Comparison of ENCODE assay signal across 9 mouse cellular contexts in the genomic region with DNA sequence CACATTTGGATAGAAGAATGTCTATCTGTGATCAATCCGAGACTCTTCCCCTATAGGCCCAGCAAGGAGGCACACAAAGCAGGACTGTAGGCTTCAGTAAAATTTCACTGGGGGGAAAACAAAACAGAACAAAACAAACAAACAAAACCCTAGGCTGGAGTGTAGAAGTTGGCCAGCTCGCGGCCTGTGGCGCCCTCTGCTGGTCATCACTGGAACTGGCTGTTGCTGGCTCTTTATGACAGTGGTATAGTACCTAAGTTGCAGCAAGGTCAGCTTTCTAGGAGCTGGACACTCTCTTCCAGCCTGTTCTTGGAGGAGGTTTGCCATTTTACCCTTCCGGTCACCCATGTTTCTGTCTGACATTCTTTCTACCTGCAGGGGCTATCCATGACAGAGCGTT. TPM values are rescaled to one million over a fixed set of nuclear protein-coding genes. Genes with fewer than 3 reads are reported as not detected.
A peak's percentile ranks its signal among the peaks of the same experiment; 100 is the strongest.
DNase-seq lines count a peak whose midpoint lies in the region; ATAC-seq and TF ChIP-seq lines count a peak whose summit lies in the region.
"Had no signal": no experiment of that assay in that cellular context is flagged by ENCODE, and none has a peak within 500 bp of the region (broad histone marks: within the 10 kb centered on the region; RNA-seq: fewer than 3 reads in every experiment).

No protein-coding gene starts in this region.

- TF ChIP-seq CTCF in liver, adult 2 months (IDR thresholded peaks at IDR 0.05; ENCODE audit: low read depth, low read length), result peak; percentile 96

- no peaks in the 10 kb centered on the region for H3K79me2 ChIP-seq in liver, adult 2 months (ENCODE audit: control insufficient read depth, insufficient read depth, low read length)

- no peak overlapping the region for H3K9ac ChIP-seq in intestine, embryonic 15.5 days
- no peak overlapping the region for H3K9ac ChIP-seq in liver, adult 2 months (ENCODE audit: low read depth, low read length)
- H3K9ac ChIP-seq: embryonic facial prominence, embryonic 13.5 days had no signal

- H3K27me3 ChIP-seq in intestine, embryonic 15.5 days (replicated peaks), result no peaks in the 10 kb centered on the region
- H3K27me3 ChIP-seq in liver, adult 2 months (ENCODE audit: control insufficient read depth, insufficient read depth, low read length), result no peaks in the 10 kb centered on the region

- H3K4me2 ChIP-seq in intestine, embryonic 15.5 days (replicated peaks), result no peak overlapping the region
- H3K4me2 ChIP-seq: embryonic facial prominence, embryonic 13.5 days had no signal

- H3K36me3 ChIP-seq in intestine, embryonic 15.5 days, result no peaks in the 10 kb centered on the region
- no peaks in the 10 kb centered on the region for H3K36me3 ChIP-seq in liver, adult 2 months (ENCODE audit: control insufficient read depth, insufficient read depth, low read length)
- H3K36me3 ChIP-seq: embryonic facial prominence, embryonic 13.5 days had no signal

- H3K4me3 ChIP-seq in intestine, embryonic 15.5 days (replicated peaks), result no peak overlapping the region
- H3K4me3 ChIP-seq in liver, adult 2 months (ENCODE audit: insufficient read depth, low read depth, low read length), result no peak overlapping the region
- H3K4me3 ChIP-seq: embryonic facial prominence, embryonic 13.5 days had no signal

- ATAC-seq in intestine, embryonic 15.5 days, result peak; percentile 59

- H3K9me3 ChIP-seq in intestine, embryonic 15.5 days, result no peaks in the 10 kb centered on the region
- H3K9me3 ChIP-seq: embryonic facial prominence, embryonic 13.5 days had no signal

- H3K4me1 ChIP-seq in intestine, embryonic 15.5 days (replicated peaks), result no peaks in the 10 kb centered on the region
- H3K4me1 ChIP-seq in liver, adult 2 months (ENCODE audit: control insufficient read depth, insufficient read depth, low read length), result no peaks in the 10 kb centered on the region

- DNase-seq in 3134 (ENCODE audit: extremely low read depth, insufficient read length, low spot score) (peak; percentile 33), NIH3T3 (ENCODE audit: low read depth) (peak; percentile 62)
- DNase-seq in cerebellum, adult 9-11 months, result peak; percentile 37
- DNase-seq in frontal cortex, postnatal 25 days (ENCODE audit: low spot score in 2 of 2), result peak; percentile 75 to 79
- no peak for DNase-seq in liver, adult 2 months (ENCODE audit: extremely low read depth, low read depth, low spot score)
- peak; percentile 54 to 58 for DNase-seq in natural killer cell, adult 2 months (ENCODE audit: low spot score in 2 of 2)
- peak; percentile 91 for DNase-seq in testis, postnatal 10 days (ENCODE audit: low spot score)

- no peak for TF ChIP-seq POLR2A in liver, adult 2 months (IDR thresholded peaks at IDR 0.05; ENCODE audit: extremely low read depth, insufficient read depth, low read length)

- H3K27ac ChIP-seq in intestine, embryonic 15.5 days, result no peak overlapping the region
- H3K27ac ChIP-seq in liver, adult 2 months (replicated peaks; ENCODE audit: insufficient read depth, low read depth, low read length), result no peak overlapping the region
- H3K27ac ChIP-seq: embryonic facial prominence, embryonic 13.5 days had no signal

- WGBS in intestine, embryonic 15.5 days, result 28% methylated on average over 6 of the region's 6 CpGs
- WGBS in liver, adult 2 months, result 25% methylated on average over 6 of the region's 6 CpGs

RNA-seq across cellular contexts. Expression of gene Kcnmb1, which starts 45.2 kb away (rescaled TPM):
- polyA plus RNA-seq in intestine, embryonic 15.5 days (2015; fragmentation: Nextera tagmentation; extraction: Ambion mirVana), result 1.8 and 2.0 TPM in 2 replicates
- total RNA-seq in liver, adult 2 months (2014; rRNA removed), result not detected in 2 replicates
- polyA plus RNA-seq in liver, adult 2 months (2012; rRNA removed), result 0.01 TPM in 1 of 2 replicates, not detected in the other
